Mouse (Mus musculus): ENCODE results near the gene Slc12a6.

Gene Slc12a6

DNA sequence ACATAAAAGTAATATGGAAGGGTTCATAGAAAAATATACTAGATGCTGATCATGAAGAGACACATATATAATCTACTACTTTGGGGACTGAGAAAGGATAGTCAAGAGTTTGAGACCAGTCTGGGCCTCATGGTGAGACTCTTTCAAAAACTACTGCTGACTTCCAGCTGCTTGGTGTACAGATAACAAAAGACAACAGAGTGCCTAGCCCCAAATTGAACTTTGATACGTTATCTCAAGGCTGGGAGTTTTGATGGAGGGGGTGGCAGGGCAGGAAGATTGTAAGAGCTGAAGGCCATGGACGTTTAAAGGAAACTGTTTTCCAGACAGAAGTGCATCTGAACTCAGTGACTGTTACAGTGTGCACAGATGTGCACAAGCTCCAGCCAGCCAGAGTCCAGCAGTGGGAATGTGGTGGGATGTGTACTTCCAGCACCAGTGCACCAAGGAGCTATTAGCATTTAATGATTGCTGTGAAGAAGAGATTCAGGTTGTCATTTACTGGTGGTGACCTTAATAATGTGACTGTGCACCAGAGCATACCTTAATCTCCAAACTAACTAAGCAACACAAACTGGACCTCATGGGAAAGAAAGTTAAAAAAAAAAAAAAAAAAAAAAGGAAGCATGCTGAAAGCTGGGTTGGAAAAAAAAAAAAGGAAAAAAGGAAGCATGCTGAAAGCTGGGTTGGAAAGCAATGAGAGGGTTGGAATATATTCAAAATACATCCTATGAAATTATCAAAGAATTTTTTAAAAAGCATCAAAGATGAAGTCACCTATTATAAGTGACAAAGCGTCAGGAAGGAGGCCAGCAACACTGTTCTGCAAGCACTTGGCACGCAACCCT lies 66.7 kb downstream of the Slc12a6 start:
- no peak for DNase-seq

DNA sequence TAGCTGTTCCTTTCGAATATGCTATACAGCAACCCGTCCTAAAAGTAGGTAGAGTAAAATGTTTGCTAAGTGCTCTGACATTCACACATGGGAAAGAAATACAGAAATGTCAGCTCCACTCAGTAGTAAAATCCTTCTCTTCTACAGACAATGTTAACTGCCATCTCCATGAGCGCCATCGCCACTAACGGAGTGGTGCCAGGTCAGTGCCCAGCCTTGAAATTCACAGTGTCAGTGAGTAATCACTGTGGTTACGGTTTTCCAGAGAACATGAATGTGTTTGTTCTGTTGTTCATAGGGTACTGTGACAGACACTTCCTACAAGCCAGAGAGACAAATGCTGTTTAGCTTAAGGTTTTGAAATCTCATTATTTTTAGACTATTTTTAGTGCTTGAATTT lies 71.6 kb downstream of the Slc12a6 start:
- DNase-seq: no peak

DNA sequence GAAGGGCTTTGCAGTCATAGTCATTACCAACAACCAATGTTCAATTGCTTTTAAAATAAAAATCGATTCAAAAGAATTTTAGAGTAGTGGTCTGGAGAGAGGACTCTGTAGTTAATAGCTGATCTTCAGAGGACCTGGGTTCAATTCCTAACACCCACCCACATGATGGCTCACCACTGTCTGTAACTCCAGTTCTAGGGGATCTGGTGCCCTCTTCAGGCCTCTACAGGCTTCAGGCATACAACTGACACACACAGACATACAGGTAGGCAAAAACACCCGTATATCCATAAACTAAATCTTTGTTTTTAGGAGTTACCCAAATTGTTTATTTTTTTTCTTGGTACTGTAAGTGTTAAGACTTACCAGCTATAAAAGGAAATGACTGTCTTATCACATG lies 74.1 kb downstream of the Slc12a6 start:
- DNase-seq: peak; percentile 22

DNA sequence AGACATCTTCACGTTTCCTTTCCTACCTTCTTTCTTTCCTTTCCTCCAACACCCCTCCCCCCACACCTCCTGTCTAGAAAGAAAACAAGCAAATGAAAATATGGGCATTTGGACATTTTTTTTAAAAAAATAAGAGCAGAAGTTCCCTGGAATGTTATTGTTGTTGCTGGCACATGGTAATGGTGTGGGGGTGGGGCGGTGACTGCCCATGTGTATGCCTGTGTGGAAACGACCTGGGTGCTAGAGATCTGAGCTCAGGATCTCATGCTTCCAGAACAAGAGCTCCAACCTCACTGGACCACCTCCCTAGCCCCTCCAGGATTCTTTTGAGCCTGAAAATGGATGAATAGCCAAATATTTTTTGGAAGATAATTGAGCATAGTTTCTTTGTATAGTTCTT lies 75.5 kb downstream of the Slc12a6 start:
- no peak for DNase-seq

DNA sequence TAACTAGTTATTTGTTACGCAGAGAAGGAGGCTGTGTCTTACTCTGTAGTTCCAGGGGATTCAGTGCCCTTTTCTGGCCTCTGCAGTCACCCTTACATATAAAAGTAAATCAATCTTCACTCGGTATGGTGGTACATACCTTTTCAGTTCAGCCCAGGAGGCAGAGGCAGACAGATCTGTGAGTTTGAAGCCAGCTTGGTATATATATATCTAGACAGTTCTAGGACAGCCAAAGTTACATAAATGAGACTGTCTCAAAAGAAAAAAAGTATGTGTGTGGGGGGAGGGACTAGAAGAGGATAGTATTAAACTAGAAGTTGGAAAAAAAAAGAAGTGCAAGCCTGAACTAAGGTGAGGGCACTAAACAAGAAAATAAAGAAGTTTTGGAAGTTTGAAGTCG lies 82.6 kb downstream of the Slc12a6 start:
- no peak for DNase-seq

DNA sequence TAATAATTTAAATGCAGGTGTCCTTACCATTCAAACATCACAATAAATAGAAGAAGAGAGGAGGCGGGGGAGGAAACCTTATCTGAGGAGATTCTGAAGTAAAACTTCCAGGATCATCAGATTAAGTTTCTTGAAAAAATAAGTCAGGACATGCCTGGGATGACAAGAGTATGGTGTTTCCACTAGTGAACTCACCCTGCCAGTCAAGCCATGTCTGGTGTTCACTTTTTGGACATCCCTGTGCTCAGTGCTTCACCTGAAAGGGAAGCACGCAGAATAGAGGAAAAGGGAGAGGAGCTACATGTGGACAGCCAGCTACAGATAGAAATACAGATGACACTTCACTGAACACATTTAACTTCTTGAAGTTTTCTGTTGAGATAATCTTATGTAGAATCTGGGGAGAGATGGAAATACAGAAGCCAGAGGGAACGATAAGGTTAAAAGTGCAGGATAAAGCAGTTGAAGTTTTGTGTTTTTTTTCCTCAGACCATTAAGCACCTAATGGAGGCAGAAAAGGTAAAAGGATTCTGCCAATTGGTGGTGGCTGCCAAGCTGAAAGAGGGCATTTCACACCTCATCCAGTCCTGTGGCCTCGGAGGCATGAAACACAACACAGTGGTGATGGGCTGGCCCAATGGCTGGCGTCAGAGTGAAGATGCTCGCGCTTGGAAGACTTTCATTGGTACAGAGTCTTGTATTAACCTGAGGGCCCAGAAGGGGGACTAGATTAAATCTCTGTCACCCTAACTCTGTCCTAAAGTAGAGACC lies 88.2 kb downstream of the Slc12a6 start:
- DNase-seq: no peak

DNA sequence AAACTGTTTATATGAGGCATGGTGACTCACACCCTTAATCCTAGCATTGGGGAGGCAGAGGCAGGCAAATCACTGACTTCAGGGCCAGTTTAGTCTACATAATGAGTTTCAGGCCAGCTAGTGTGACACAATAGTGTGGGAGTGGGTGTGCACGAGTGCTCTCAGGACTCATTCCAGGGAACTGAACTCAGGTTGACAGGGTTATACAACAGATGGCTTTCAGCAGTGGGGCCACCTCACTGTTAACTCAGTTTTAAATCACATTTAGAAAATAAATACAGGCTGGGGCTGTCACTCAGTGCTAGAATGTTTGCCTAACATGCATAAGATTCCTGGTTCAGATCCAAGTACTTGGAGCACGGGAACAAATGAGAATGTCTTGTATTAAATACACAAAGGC lies 94.0 kb downstream of the Slc12a6 start:
- no peak for DNase-seq

DNA sequence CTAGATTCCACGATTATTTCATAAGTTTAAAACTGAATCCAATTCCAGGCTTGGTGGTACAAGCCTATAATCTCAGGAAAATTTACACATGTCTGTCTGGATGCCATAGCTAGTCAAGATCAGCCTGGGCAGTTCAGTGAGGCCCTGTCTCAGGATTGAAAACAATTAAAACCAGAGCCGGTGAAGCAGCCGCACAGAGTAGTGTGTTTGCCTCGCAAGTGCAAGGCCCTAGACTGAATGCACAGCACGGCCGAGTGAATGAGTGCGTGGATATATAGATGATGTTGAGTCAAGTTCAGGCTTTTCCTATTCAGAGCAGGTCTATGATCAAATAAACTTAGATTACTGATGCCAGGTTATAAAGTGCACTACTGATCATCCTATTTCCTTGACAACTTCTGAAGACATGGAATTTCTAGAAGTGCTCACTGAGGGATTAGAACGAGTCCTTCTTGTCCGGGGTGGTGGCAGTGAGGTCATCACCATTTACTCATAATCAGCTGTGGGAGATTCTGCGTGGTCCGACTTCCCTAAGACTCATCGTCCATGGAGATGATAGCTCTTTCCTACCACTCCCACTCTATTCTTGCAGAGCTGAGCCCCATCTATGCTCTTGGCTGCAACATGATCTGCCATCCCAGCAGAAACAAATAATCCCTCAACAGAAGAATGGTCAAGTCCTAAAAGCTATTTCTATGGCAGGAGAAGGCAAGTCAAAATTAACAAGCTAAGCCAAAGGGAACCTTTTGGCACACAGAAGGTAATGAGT lies 94.6 kb downstream of the Slc12a6 start:
- no peak for DNase-seq

DNA sequence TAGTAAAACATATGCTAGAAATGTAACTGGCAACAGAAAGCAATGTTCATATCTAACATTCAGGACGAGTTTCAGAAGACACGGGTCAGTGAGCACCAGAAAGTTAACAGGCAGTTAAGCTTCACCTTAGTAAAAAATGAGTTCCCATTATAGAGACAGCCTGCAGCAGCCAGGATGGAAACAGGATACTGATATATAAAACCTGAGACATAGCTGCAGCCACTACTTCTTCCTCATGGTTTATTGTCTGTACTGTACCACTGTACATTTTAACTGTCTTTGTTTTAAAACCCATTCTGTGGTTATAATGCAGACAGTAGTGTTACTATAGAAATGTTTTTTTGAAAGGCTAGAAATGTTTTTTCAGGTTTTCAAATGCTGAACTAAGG lies 95.2 kb downstream of the Slc12a6 start:
- no peak for DNase-seq

DNA sequence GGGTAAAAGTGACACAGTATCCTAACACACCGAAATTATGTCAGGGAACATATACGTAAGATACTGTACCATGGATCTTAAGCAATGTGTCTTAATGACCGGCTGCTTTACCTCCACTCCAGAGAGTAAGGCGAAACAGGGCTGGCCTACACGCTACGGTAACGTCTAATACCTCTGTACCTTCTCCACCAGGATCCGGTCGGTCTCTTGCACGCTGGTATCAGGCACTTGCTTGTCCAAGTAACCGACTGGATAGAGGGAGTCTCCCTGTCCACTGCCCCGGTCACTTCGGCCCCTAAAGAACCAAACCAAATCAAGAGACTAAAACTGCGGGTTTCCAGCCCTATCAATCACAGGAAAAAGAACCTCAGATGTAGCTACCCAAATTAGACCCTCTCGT lies 101.6 kb downstream of the Slc12a6 start:
- DNase-seq: peak; percentile 11

DNA sequence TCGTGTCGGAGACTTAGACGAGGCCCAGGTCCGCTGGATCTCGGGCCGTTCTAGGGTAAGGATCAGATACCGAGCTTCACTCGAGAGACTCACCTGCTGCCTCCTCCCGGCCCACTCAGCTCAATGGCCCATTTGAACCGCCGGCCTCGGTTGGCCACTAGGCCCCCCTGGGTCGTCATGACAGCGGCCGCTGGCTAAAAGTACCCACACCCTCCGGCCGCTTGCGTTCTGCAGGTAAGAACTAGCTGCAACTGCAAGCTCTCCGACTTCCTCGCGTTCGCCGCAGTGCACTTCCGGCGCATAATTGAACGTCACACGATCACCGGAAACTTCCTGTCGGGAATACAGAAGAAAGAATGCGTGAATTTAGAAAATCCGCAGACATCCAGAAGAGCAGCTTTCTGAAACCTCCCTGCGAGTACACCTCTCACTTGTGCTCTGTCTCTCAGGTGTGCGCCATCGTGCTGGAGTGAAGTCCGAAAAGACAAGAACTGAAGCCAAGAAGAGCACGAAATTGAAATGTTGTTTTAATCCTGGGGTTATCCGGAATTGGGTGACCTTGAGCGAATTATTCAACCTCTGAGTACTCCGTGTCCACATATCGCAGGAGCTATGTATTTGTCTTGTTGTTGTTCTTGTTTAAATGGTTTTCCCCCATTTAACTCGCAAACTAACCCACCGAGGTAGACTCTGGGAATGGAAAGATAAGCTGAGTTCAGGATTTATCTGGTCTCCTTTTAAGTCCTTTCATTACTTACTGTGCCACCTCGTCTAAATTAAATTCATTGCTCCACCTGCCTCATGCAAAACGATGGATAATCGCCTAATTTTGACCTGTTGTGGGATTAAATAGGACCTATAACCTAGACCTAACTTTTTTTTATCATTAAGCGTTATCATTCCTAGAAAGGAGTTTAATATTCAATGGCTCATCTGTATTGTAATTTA lies 102.4 kb downstream of the Slc12a6 start, which contains the start of gene Emc4:
Gene Emc4, minus strand, starts transcription at position 302 of the 948 bp plus-strand sequence.
- peak; percentile 88 for DNase-seq

DNA sequence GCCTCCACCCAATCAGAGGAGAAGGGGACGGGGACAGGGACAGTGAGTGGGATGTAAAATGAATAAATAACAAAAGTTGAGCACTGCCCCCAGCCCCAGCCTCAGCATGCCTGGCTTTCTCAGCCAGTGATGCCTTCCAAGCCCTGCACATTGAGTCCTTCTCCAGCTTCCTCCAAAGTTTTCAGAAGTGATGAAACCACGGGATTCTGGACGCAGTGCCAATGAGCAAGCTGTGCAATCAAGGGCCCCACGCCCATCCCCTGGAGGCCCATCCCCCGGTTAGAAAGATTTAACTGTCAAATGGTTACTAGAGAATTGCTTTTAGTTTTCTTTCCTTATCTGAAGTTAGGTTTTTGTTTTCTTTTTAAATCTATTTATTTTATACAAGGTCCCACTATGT lies 104.3 kb downstream of the Slc12a6 start:
- no peak for DNase-seq

DNA sequence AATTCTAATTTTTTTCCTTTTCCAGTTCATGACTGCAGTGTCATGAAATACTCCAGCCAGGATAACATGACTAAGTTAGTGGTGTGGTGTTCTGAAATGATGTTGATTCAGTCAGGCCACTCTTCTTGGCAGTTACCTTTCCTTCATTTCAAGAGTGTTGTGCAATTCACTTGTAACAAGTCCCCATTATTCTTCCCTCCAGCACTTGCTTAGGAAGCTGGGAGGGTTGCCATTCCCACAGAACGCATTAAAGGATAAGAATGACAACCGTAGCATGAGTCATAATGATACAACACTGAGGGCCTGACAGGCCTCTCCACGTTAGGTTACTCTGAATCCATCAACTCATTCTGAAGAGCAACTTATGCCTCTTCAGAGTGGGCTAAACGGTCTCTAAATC lies 107.5 kb downstream of the Slc12a6 start:
- DNase-seq: no peak

DNA sequence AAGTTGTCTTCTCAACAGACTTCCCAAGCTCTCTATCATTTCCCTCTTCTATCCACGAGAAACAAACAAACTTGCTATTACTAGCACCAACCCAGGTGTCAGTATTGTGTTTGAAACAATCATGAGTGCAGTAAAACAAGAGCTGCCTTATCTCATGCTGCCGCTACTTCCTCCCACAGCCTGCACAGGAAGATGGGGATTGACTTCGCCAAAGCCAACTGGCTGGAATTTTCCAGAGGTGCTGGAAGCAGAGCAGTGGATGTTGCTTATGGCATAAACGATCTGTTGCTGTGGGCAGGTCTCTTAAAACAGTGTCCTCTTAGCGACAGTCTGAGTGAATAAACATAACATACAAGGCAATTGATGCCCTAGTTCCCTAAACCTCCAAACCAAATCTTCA lies 109.0 kb downstream of the Slc12a6 start:
- DNase-seq: no peak

DNA sequence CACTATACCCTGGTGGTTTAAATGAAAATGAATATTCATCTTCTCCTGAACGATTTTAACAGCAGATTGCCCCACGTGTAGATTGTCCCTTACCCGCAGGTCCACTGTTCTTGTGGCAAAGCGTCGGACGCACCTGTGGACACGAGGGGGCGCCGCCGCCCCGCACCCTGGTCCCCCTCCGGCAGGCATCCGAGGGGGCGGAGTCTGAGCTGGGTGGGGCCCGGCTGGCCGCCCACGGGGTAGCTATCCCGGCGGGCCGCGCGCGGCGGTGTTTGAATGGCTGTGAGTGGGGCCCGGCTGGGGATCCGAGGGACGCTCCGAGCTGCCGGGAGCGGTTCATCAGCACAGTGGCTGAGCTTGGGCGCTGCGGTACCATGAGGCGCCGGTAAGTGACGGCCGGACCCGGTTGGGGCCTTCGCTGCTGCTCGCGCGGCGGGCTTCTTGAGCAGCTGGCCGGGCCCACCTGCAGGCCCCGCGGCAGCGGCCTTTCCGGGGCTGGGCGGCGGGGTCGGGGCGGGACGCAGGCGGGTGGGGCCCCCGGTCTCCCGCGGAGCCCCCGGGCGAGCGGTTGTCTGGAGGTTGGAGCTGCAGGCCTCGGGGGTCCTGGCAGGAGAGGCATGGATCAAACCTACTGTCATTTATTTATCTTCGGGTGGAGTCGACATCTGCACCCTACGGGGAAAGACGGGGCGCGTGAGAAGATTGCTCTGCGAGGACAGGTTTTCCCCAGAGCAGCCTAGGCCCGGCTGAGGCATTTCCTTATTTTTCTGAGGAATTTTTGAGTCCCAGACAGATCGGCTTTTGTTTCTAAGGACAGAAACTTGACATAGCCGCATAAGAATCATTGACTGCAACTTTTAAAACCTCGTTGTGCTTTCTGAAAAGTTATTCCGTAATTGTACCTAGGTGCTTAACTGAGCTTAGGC lies 113.6 kb downstream of the Slc12a6 start, which contains the start of gene Katnbl1:
Gene Katnbl1, plus strand, starts transcription at position 239 of the 926 bp plus-strand sequence.
- peak; percentile 97 for DNase-seq

DNA sequence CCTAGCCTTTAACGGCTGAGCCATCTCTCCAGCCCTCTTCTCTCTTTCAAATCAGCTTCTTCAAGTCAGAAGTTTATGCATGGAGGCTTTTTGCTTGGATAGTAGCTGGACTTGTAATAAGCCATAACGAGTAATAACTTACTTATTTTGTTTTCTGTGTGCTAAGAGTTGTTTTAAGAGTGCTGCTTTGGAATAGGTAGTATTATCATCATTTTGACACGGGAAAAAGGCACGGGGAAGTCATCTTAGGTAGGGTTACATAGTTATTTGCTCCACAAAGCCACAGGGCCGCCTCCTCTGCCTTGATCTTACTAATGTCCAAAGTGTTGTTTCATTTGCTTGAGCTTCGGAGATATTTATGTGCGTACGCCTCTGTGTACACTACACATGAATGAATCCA lies 114.5 kb downstream of the Slc12a6 start:
- no peak for DNase-seq

DNA sequence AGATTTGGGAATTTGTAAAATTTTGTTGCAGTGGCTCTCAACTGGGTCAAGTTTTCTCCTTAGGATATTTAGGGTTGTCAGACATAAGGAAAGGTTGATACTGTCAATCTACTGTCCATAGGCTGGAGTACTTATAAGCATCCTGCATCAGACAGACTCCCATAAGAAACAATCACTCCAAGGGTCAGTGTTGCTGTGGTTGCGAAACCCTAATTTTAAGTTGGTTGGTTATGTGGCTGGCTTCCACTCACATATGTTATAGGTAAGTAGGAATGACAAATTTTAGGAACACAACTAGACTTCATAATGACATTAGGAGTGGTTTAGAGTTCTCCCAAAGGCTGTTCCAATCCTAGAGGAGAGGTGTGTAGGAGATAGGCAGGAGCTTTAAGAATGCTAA lies 115.6 kb downstream of the Slc12a6 start:
- DNase-seq: no peak

DNA sequence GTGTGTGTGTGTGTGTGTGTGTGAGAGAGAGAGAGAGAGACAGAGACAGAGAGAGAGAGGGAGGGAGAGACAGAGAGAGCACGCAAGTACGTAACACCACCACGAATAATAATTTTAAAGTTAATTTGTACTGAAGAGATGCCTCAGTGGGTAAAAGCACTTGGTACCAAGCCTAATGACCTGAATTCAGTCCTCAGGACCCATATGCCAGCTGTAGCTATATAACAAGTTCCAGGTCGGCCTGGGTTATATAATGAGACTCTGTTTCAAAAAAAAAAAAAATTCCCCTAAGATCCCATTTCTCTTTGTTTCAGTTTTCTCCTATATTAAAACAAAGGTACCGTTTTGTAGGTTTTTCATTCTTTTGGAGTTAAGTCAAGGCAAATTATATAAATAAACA lies 125.2 kb downstream of the Slc12a6 start:
- DNase-seq: no peak

DNA sequence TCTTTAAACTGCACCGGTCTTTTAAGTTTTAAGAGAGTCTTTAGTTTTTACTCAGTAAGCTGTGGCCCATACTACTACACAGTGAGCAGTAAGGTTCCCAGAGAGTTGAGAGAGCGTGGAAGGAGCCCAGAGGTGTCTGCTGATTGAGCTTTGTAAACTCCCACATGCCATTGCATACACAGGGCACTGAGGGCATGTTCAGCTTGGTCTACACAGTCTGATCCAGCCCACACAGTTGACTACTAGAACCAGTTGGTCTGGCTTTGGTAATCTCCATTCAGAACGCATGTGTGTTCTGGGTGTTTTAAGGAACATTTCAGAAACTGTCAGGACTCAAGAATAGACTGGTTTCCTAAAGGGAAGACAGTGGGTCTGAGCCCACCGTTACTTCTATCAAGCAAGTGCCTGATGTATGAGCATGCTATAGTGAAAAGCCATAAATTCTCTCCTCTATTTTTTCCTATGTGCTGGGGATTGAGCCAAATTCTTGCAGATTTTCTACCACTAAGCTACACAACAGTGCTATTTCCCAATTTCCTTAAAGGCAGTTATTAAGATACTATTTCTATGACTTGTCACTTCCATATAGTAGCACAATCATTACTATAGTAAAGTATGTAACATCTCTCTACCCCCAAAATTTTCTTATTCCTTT lies 125.8 kb downstream of the Slc12a6 start:
- DNase-seq: no peak

DNA sequence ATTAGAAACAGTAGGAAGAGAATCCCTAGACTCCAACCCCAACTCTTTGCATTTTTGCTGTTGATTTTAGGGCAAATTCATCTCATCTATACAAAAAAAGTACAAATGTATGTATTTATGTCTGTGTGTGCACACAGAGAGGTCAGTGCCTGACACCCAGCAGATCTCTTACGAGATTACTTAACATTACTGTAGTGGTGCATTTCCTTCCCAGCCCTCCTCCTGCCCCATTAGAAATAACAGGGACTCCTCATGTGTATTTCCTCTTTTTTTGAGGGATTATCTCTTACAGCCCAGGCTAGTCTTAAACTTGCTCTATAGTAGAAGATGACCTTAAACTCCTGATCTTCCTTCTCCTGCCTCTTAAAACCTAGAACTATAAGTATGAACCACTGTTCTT lies 127.1 kb downstream of the Slc12a6 start:
- DNase-seq: no peak

DNA sequence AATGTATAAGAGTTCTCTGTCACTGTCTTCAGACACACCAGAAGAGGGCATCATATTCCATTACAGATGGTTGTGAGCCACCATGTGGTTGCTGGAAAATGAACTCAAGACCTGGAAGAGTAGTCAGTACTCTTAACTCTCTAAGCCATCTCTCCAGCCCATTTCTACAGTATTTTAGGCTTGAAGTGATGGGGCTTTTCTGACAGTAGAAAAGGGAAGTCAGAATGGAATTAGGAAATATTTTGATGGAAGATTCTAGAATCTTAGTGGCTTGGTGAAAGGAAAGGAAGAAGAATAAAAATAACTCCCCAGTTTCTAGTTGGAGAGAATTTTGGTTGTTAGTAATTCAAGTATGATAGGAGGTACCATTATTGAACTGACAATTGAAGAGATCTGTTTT lies 128.3 kb downstream of the Slc12a6 start:
- no peak for DNase-seq
